Mouse (Mus musculus): ENCODE data around the gene Gm21773.
"Not testable (repeated sequence)": the region's sequence is repeated elsewhere in the genome, so short reads cannot be mapped to it uniquely, and the experiment has no call there.

The Gm21773 gene

GRCm38 (mm10) chrY:25309260-25309659 lies at the start of gene Gm21773:
TSS of gene Gm21773 (minus strand) at chrY:25309360.
- DNase-seq (ENCODE audit: low read depth, low spot score), result not testable (repeated sequence)

Data from WW6 (cell line).